Mouse (Mus musculus) CD4-positive, CD25-positive, alpha-beta regulatory T cell, adult 2 months (primary cell): ENCODE results near the gene Ppp1r12a.

Experiments
- DNase-seq: peaks from one replicate; pipeline ENCODE4 v3.0.0-alpha.2; 2012; ENCODE audit warnings: low read depth, low spot score

The Ppp1r12a gene

GRCm38 (mm10) chr10:108161261-108162256 is at the start of gene Ppp1r12a:
Gene Ppp1r12a (plus strand): TSS chr10:108162193.
- peak; percentile 95 for DNase-seq

- DNase-seq = no peak
These were observed 48.4 kb upstream of the Ppp1r12a start for GRCm38 (mm10) chr10:108113361-108114237.

GRCm38 (mm10) chr10:108118200-108119163 is 43.5 kb upstream of the Ppp1r12a start:
- peak; percentile 53 for DNase-seq

GRCm38 (mm10) chr10:108119416-108119815 is 42.6 kb upstream of the Ppp1r12a start:
- DNase-seq = no peak

- DNase-seq = no peak
These were observed 36.9 kb upstream of the Ppp1r12a start for GRCm38 (mm10) chr10:108124934-108125599.

- DNase-seq = peak; percentile 15
These were observed 32.8 kb upstream of the Ppp1r12a start for GRCm38 (mm10) chr10:108129167-108129566.

- DNase-seq = no peak
These were observed 30.1 kb upstream of the Ppp1r12a start for GRCm38 (mm10) chr10:108131858-108132257.

GRCm38 (mm10) chr10:108133253-108133652 is 28.7 kb upstream of the Ppp1r12a start:
- no peak for DNase-seq

GRCm38 (mm10) chr10:108133745-108134144 is 28.2 kb upstream of the Ppp1r12a start:
- no peak for DNase-seq

- no peak for DNase-seq
These were observed 23.6 kb upstream of the Ppp1r12a start for GRCm38 (mm10) chr10:108138347-108138746.

GRCm38 (mm10) chr10:108139788-108140187 is 22.2 kb upstream of the Ppp1r12a start:
- DNase-seq = no peak

- no peak for DNase-seq
These were observed 21.3 kb upstream of the Ppp1r12a start for GRCm38 (mm10) chr10:108140742-108141141.

GRCm38 (mm10) chr10:108143991-108144525 is 17.9 kb upstream of the Ppp1r12a start:
- DNase-seq = no peak

- DNase-seq = no peak
These were observed 16.3 kb upstream of the Ppp1r12a start for GRCm38 (mm10) chr10:108145701-108146100.

GRCm38 (mm10) chr10:108147031-108147430 is 15.0 kb upstream of the Ppp1r12a start:
- no peak for DNase-seq

GRCm38 (mm10) chr10:108153301-108153700 is 8.7 kb upstream of the Ppp1r12a start:
- no peak for DNase-seq

- no peak for DNase-seq
These were observed 6.8 kb upstream of the Ppp1r12a start for GRCm38 (mm10) chr10:108155042-108155686.

GRCm38 (mm10) chr10:108155687-108156067 is 6.3 kb upstream of the Ppp1r12a start:
- no peak for DNase-seq

- DNase-seq = no peak
These were observed 5.9 kb upstream of the Ppp1r12a start for GRCm38 (mm10) chr10:108156128-108156527.

GRCm38 (mm10) chr10:108159002-108159401 is 3.0 kb upstream of the Ppp1r12a start:
- no peak for DNase-seq
